Mouse (Mus musculus) heart, embryonic 14.5 days (tissue): ENCODE data around the gene Cdipt. TPM values are rescaled to one million over a fixed set of nuclear protein-coding genes. Genes with fewer than 3 reads are reported as not detected.

Experiments used
- ATAC-seq: fragments of 200-750 bp; cut with Nextera tagmentation; 2 replicates; pipeline ENCODE4 v1.8.0; 2017; ENCODE audit warnings: low read depth, moderate TSS enrichment; ENCODE audit not compliant: insufficient number of reproducible peaks, insufficient read depth, low FRiP score
- H3K27ac ChIP-seq, 2 experiments: fragments of 200-500 bp in 1 of 2; fragments of 300-500 bp in 1 of 2; sonication (generic) in 1 of 2; replicated peaks in 1 of 2; 2 replicates each; pipeline ENCODE4 v1.5.1; 2012 to 2014; ENCODE audit warnings: low read depth in 2 of 2, low read length in 2 of 2, control low read depth in 1 of 2, mild to moderate bottlenecking in 1 of 2, mixed read lengths in 1 of 2; ENCODE audit not compliant: control insufficient read depth in 1 of 2, insufficient read depth in 1 of 2
- H3K27me3 ChIP-seq: fragments of 300-500 bp; sonication (generic); 2 replicates; pipeline ENCODE4 v1.6.1; 2014; ENCODE audit warnings: mild to moderate bottlenecking, low read length, control low read depth; ENCODE audit not compliant: control insufficient read depth, insufficient read depth
- H3K36me3 ChIP-seq: fragments of 300-500 bp; sonication (generic); 2 replicates; pipeline ENCODE4 v1.6.1; 2014; ENCODE audit warnings: mild to moderate bottlenecking, control low read depth, low read length, mixed read lengths; ENCODE audit not compliant: control insufficient read depth, insufficient read depth
- H3K4me1 ChIP-seq, 2 experiments: fragments of 200-500 bp in 1 of 2; fragments of 300-500 bp in 1 of 2; sonication (generic) in 1 of 2; 2 replicates each; pipeline ENCODE4 v1.6.1; 2012 to 2014; ENCODE audit warnings: low read length in 2 of 2, control low read depth in 1 of 2, mixed read lengths in 1 of 2; ENCODE audit not compliant: control insufficient read depth in 2 of 2, insufficient read depth in 2 of 2
- H3K4me2 ChIP-seq: fragments of 300-500 bp; sonication (generic); 2 replicates; pipeline ENCODE4 v1.6.1; 2014; ENCODE audit warnings: mild to moderate bottlenecking, low read length
- H3K4me3 ChIP-seq, 2 experiments: fragments of 200-500 bp in 1 of 2; fragments of 300-500 bp in 1 of 2; sonication (generic) in 1 of 2; 2 replicates each; pipeline ENCODE4 v1.5.1; 2012 to 2014; ENCODE audit warnings: low read length in 2 of 2, mild to moderate bottlenecking in 2 of 2, control low read depth in 1 of 2, low read depth in 1 of 2, moderate library complexity in 1 of 2; ENCODE audit not compliant: control insufficient read depth in 1 of 2, insufficient read depth in 1 of 2
- H3K9ac ChIP-seq: fragments of 300-500 bp; sonication (generic); 2 replicates; pipeline ENCODE4 v1.6.1; 2014; ENCODE audit warnings: mild to moderate bottlenecking, low read length
- H3K9me3 ChIP-seq: fragments of 300-500 bp; sonication (generic); 2 replicates; pipeline ENCODE4 v1.6.1; 2016; ENCODE audit warnings: low read length, control low read depth; ENCODE audit not compliant: control insufficient read depth
- WGBS: fragments of 180-500 bp; shearing (Covaris S2); extraction: QIAGEN DNeasy Blood & Tissue Kit; methylation state at CpG from one replicate; pipeline ENCODE4 v1.1.7; 2014; 5-methylcytosine and 5-hydroxymethylcytosine counted together
- polyA plus RNA-seq: library from polyadenylated mRNA; unstranded; fragments of >200 nt; fragmentation: Nextera tagmentation; extraction: Ambion mirVana; gene quantifications from 2 replicates; pipeline ENCODE4 v1.2.1, GENCODE M21; 2014

Gene Cdipt
- 68.5 and 74.6 TPM in 2 replicates for polyA plus RNA-seq

GRCm38 (mm10) chr7:126975893-126975949, at the start of gene Cdipt:
Gene Cdipt (plus strand): TSS chr7:126975914.
- Histone ChIP-seq H3K27me3 (no peaks in the 10 kb centered on the region), H3K27ac (peak within 1 kb of the TSS; percentile 93 to 99), H3K4me3 (peak within 1 kb of the TSS; percentile 92 to 100), H3K4me2 (peak within 1 kb of the TSS; percentile 82), H3K9ac (peak within 1 kb of the TSS; percentile 99), H3K36me3 (peaks cover 29% of the 10 kb centered on the region), H3K4me1 (peaks cover 2 to 11% of the 10 kb centered on the region in 2 experiments; a peak in 3 of 4 replicates), H3K9me3 (no peaks in the 10 kb centered on the region)
- ATAC-seq: no peak
- WGBS: 0% methylated on average over 1 of the region's 1 CpGs

GRCm38 (mm10) chr7:126926299-126926698, 49.4 kb upstream of the Cdipt start:
- peaks cover 10% of the 10 kb centered on the region for H3K36me3 ChIP-seq
- no peak overlapping the region for H3K9ac ChIP-seq
- no peaks in the 10 kb centered on the region for H3K9me3 ChIP-seq
- ATAC-seq: no peak
- peaks cover 3 to 12% of the 10 kb centered on the region in 2 experiments for H3K4me1 ChIP-seq
- H3K4me3 ChIP-seq: no peak overlapping the region
- H3K4me2 ChIP-seq: no peak overlapping the region
- no peaks in the 10 kb centered on the region for H3K27me3 ChIP-seq
- 29% methylated on average over 3 of the region's 3 CpGs for WGBS
- no peak overlapping the region for H3K27ac ChIP-seq

- Histone ChIP-seq H3K4me2 (peak within 1 kb of the TSS; percentile 97), H3K27me3 (no peaks in the 10 kb centered on the region), H3K36me3 (peaks cover 28% of the 10 kb centered on the region), H3K9me3 (no peaks in the 10 kb centered on the region), H3K4me3 (peak within 1 kb of the TSS; percentile 52 to 77), H3K27ac (peak within 1 kb of the TSS; percentile 17 to 66), H3K9ac (peak within 1 kb of the TSS; percentile 88), H3K4me1 (peaks cover 3 to 9% of the 10 kb centered on the region in 2 experiments)
- ATAC-seq: peak; percentile 93
- 2% methylated on average over 56 of the region's 56 CpGs for WGBS
Measured at GRCm38 (mm10) chr7:126928384-126929037, 47.2 kb upstream of the Cdipt start, which contains the start of gene Kctd13. Gene Kctd13 (plus strand): TSS chr7:126928879.

- H3K27me3 ChIP-seq: no peaks in the 10 kb centered on the region
- WGBS: 0% methylated on average over 27 of the region's 27 CpGs
- H3K4me3 ChIP-seq: peak overlapping the region; percentile 52 to 77
- H3K4me2 ChIP-seq: peak overlapping the region; percentile 97
- H3K36me3 ChIP-seq: peaks cover 32% of the 10 kb centered on the region
- no peak; the same call in 1 of the 2 replicates for ATAC-seq
- H3K27ac ChIP-seq: peak overlapping the region; percentile 3 to 66; a peak in 3 of 4 replicates
- peaks cover 3 to 6% of the 10 kb centered on the region in 2 experiments for H3K4me1 ChIP-seq
- H3K9me3 ChIP-seq: no peaks in the 10 kb centered on the region
- peak overlapping the region; percentile 88 for H3K9ac ChIP-seq
Measured at GRCm38 (mm10) chr7:126929046-126929445, 46.7 kb upstream of the Cdipt start.

- Histone ChIP-seq H3K4me2 (no peak overlapping the region), H3K4me3 (no peak overlapping the region), H3K36me3 (peaks cover 49% of the 10 kb centered on the region), H3K9ac (no peak overlapping the region), H3K4me1 (peaks cover 3 to 6% of the 10 kb centered on the region in 2 experiments), H3K27me3 (no peaks in the 10 kb centered on the region), H3K27ac (no peak overlapping the region), H3K9me3 (no peaks in the 10 kb centered on the region)
- no peak for ATAC-seq
- WGBS: 75% methylated on average over 2 of the region's 2 CpGs
Measured at GRCm38 (mm10) chr7:126932652-126933051, 43.1 kb upstream of the Cdipt start.

GRCm38 (mm10) chr7:126941171-126941570, 34.5 kb upstream of the Cdipt start:
- 50% methylated on average over 6 of the region's 6 CpGs for WGBS
- Histone ChIP-seq H3K9ac (no peak overlapping the region), H3K4me2 (no peak overlapping the region), H3K27me3 (no peaks in the 10 kb centered on the region), H3K27ac (no peak overlapping the region), H3K9me3 (no peaks in the 10 kb centered on the region), H3K4me1 (no peaks in the 10 kb centered on the region), H3K36me3 (peaks cover 29% of the 10 kb centered on the region), H3K4me3 (no peak overlapping the region)
- ATAC-seq: no peak

GRCm38 (mm10) chr7:126941801-126942200, 33.9 kb upstream of the Cdipt start:
- no peaks in the 10 kb centered on the region for H3K27me3 ChIP-seq
- ATAC-seq: no peak
- no peak overlapping the region for H3K4me2 ChIP-seq
- no peaks in the 10 kb centered on the region for H3K9me3 ChIP-seq
- no peak overlapping the region for H3K9ac ChIP-seq
- H3K4me1 ChIP-seq: no peaks in the 10 kb centered on the region
- peaks cover 22% of the 10 kb centered on the region for H3K36me3 ChIP-seq
- whole genome bisulfite sequencing: 73% methylated on average over 5 of the region's 5 CpGs
- no peak overlapping the region for H3K4me3 ChIP-seq
- no peak overlapping the region for H3K27ac ChIP-seq

GRCm38 (mm10) chr7:126946530-126946929, 29.2 kb upstream of the Cdipt start:
- no peak for ATAC-seq
- Histone ChIP-seq H3K9me3 (no peaks in the 10 kb centered on the region), H3K27ac (no peak overlapping the region), H3K4me1 (peaks cover 4 to 9% of the 10 kb centered on the region in 2 experiments; a peak in 2 of 4 replicates), H3K4me2 (no peak overlapping the region), H3K27me3 (peaks cover 16% of the 10 kb centered on the region), H3K9ac (no peak overlapping the region), H3K4me3 (no peak overlapping the region), H3K36me3 (peaks cover 14% of the 10 kb centered on the region; the same call in 1 of the 2 replicates)
- WGBS: 60% methylated on average over 3 of the region's 3 CpGs
